Mouse (Mus musculus) ovary, postnatal 36 days (tissue): ENCODE measurements around the gene Efnb2.

Experiments
- DNase-seq: peaks from one replicate; pipeline ENCODE4 v3.0.0; 2022; ENCODE audit warnings: low spot score, mixed read lengths

Efnb2 gene

DNA sequence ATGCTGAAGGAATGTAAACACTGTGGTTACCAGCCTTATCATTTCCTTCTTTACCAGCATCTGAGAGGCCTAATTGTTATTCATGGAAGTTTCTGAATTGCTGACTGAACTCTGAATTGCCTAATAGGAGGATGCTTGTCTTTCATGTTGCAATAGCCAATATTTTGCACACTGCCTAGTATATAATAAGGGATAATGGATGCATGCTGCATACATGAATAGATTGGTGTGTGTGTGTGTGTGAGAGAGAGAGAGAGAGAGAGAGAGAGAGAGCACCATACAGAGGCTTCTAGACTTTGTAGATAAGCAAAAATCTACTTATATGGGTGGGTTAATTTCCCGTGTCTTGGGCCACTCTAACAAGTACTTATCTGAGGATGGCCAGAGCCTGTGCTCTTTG is 47.2 kb downstream of the Efnb2 start:
- DNase-seq = no peak

DNA sequence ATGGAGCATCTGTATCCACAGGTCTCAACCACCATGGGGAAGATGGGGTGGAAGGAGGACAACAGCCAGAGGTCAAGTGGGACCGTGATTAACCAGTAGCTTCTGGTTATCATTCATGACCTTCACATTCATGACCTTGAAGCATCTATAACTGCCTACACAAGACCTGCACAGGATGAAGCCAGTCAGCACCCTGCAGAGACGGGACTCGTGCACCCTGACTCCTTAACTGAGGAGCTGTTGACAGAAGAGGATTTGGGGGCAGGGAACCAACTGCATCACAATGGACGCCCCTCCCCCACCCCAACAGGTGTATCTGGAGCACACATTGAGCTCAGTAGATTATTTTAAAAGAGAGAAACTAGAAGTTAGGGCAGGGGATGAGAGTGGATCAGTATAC is 49.1 kb downstream of the Efnb2 start:
- DNase-seq = no peak

DNA sequence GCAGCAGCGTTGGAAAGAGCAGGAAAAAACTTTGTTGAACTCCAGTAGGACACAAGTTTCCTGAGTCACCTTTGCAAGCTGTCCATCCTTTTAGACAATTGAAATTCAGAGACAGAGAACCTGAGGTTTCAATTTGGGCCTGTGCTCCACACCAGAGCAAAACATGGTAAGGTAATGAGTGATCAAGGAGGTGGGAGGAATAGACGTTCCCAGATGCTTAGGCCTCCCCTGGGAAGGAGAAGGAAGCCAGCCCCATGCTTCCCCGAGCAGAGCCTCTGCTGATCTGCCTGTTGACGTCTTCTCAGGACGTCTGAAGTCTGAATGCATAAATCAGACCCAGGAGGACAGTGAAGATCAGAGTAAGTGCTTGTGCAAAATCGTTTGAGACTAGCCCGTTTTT is 51.3 kb downstream of the Efnb2 start:
- DNase-seq = no peak

DNA sequence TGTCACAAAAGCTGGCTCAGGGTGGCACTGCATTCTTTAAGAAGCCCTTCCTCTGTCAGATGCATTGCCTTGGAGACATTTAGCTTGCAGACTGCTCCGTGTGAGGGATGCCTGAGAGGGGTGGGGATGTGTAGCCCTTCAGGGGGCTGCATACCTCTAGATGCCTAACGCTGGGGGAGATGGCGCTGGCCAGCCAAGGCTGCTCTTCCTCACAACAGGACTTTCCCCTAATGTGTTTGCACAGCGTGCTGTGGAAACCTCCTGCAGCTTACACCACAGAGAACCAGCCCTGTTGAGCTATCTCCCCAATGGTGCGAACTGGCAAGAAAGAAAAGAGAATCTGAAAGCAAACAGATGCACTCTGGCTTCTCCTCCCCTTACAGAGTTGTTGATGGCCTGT is 51.9 kb downstream of the Efnb2 start:
- no peak for DNase-seq

DNA sequence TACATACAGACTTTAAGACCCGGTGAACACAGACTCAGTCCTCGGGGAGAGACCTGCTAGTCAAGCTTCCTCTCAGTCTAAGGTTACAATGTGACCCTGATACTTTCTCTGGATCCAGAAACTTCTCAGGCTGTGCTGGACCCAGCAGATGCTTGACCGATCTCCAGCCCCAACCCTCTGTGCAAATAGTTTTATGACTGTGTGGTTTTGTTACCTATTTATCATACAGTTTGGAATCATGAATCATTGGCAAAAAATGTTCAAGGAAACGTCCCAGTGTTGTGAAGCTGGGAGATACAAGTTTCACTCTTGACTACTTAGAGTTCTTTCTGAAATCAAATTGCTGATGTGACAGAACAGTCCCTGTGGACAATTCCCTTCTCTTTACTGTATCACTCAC is 55.4 kb downstream of the Efnb2 start:
- no peak for DNase-seq

DNA sequence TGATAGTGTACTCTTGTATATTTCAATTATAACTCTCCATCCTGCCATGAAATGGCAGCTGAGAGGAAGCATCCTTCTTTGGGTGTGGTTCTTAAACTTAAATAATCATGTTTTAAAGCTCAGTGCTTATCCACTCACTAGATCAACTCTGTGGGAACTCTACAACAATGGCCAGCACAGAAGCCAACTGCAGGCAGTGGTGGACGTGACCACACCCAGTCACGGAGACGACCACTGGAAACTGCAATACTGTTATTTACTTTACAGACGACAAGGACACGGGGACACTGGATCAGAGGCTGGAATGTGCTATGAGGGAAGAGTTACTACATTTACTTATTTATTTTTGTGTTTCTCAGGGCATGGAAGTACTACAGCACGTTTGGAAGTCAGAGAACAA is 57.2 kb downstream of the Efnb2 start:
- no peak for DNase-seq

DNA sequence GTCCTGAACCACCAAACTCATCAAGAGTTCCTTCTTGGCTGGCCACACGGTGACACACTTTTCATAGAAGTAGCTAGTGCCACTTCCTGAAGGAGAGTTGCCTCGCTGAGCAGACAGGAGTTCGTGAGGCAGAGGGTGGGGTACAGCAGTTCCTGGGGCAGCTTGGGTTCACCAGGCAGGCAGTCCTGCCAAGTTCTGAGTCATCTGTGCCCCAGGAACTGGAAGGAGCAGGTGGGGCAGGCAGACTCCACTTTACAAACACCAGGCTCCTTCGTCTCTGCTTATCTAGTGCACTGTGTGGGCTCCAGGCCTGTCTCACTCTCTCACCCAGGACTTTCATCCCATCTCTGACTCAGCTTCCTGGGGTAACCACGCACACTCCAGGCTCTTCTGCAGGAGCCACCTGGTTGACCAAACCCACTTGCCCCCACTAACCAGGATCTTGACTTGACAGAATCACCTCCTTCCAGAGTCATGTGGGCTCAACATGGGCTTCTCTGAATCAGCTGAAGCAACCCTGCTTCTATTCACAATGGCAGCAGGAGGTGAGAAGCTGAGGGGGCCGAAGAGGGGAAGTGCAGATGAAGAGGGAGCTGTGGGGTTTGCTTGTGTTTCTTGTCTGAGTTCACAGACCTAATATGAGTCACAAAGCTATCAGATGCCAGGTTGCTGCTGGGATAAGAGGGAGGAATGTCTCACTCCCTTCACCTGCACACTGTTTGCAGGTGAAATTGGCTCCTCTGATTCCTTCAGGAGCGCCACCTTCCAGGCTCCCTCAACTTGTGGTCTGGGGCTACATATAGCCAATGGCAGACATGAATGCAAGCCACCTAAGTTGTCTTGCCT is 58.2 kb downstream of the Efnb2 start:
- DNase-seq = peak; percentile 23

DNA sequence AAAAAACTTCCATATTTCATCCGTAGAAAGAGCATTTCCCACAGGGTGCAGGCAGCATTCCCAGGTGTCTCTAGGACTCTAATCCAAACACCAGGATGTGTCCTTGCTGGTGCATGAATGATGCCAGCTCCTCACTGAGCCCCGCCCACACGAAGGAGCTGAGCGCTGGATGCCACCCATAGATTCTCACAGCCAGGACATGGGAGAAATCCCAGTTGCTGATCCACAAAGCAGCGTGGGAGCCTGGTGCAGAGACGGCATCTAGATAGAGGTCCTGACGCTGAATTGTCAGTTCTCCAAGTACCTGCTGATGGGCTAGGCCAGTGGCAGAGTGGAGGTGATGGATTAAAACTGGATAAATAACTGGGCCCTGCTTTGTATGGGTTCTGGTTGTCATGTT is 61.1 kb downstream of the Efnb2 start:
- DNase-seq = no peak

DNA sequence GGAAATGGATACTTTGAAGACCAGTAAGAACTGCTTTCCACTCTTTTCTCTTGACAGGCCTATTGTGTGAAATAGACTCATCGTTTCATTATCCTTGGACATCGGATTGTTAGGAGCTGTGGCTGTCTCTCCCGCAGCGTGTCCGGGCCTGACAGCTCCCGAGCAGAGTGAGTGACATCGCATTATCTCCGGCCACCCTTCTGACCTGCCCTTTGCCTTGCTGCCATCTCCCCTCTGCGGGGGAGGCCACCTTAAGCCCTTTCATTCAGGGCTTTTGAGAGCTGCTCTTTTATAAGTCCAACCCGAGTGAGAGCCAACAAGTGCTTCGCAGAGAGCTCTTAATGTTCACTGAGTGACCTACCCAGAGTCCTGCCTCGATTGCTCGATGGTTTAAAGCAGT is 63.6 kb downstream of the Efnb2 start:
- no peak for DNase-seq

DNA sequence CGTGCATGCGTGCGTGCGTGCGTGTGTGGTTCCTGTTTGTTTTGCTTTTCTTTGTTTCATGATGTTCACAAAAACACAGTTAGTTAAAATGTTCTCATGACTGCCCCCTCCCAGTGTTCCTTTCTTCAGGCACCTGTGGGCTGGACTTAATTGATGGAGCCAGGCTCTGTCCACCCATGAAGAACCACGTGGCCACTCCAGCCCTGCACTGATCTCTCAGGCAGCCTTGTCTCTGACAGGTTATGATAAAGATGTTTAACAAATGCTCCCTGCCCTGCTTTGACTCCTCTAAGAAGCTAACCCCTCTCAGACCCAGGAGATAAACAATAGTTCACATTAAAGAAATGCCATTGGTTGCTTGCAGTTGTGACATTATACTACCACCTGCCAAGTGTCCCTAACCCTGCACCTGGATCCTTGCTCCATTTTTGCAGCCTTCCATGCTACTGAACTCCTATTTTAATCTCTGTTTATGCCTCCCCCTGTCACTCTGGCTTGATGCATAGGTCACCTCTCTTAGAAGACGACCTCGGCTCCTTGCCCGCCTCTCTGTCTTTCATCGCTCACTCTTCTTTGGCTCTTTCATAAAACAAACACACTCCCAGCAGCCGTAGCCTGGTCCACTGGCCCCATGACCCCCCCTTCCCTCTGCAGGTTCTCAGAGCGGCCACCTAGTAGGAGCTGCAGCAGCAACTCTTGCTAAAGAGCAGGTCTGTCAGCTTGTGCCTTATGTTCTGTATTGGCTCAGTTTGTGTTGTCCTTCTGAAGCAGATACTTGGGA is 65.0 kb downstream of the Efnb2 start:
- DNase-seq = no peak

DNA sequence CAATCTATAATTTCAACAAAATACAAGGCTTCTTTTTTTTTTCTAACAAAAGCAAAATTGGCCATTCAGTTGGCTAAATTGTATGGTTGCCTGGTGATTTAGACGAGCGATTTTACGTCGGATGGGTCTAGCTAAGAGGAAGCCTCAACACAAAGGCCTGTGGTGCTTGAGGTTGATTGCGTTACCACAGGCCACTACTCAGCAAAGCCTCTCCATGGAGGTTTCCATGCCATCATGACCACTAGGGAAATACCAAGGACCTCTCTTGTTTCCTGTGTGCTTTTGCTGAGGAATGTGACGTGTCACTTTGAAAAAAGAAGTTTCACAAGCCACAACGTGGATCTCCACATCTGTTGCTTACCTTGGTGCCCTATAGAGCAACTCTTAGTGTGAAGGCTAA is 67.2 kb downstream of the Efnb2 start:
- DNase-seq = no peak

DNA sequence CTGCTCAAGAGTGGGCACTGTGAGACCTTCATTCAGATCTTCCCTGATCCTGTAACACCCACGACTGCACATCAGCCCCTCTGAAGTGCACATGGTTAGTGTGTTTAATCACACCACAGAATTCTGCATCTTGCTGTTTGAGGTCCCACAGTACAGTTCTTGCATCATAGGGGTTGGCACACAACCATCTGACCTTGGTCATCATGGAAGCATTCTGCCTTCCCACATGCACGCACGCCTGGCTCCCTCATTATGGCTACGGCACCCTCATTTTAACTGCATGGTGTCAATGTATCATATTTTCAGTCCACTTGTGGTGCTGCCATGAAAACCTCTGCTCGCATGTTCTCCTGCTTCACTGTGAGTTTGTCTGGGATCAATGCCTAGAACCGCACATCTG is 67.7 kb downstream of the Efnb2 start:
- DNase-seq = no peak

DNA sequence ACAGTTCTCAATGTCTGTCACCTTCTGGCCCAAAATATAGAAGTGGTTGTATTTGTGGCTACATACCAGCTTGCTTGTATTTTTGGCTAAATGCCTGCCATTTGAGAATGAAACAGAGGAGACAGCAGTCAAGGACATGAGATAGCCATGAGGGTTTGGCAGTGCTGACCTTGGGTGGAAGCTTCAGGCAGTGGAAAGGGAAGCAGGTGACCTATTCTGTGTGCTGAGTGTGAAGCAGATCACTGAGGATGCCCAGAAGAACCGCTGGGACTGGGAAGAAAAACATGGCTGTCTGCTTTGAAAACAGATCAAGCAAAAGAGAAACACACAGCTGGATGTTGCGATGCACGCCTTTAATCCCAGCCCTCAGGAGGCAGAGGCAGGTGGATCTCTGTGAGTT is 68.7 kb downstream of the Efnb2 start:
- no peak for DNase-seq

DNA sequence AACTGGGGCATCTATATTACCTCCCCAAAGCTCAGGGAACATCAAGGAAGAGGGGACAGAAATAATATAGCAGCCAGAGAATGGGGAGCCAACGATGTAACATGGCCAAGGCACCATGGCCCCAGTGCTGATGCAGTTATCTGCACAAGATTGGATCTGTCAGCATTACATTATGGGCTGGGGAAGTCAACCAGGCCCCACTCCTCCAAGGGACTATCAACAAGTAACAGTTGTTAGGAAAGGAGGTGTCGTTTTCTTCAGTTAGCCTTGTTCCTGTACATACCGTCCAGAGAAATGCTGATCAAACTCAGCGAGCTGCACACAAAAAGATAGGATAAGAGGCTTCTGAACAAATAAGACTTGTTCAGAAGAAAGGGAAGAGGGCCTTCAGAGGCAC is 77.1 kb downstream of the Efnb2 start:
- no peak for DNase-seq

DNA sequence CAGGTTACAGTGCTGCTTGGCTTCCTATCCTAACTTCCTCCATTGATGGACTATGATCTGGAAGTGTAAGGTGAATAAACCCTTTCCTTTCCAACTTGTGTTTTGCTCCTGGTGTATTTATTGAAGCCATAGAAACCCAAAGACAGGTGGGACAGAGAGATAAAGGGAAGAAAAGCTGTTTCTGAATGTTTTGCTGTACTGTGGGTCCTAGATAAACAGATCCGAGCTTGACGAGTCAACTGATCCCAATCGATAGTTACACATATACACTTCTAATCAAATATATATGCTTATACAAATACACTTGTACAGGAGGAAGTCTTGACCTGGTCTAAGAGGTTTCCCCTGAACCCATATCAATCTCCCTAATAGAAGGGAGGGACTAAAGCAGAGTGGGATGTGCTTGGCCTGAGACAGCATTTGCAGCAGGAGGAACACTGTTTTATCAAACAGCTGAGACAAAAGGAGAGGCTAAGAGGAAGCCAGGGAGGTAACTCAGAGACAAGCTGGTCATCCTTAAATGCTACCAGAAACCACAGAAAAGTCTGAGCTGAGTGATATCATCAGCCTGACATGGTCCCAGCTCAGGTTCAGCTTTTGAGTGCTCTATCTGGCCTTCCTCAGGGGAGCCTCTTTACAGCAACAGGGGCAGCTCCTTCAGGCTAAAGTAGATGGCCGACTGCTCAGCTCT is 77.6 kb downstream of the Efnb2 start:
- DNase-seq = no peak

DNA sequence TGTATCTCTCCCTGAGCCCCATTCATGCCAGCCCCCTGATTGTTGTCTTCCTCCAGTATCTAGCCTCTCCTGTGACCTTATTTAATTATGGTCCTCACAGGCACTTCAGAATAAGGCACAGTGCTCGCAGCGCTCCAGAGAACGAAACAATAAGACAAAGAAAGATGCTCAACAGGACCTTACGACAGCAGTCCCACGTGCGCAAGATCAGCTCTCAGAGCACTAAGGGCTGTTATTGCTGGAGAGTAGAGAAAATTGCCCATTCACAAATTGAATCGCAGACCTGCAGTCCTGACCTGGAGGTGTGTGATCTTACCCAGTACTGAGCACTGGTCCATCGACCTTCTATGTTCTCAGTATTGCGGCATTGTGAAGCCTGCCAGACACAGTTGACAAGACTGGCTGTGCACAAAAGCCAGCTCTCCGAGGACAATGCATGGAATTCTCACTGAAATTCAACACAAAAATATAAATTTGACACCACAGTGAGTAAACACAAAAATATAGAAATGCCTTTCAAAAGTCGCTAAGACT is 83.2 kb downstream of the Efnb2 start:
- DNase-seq = no peak

DNA sequence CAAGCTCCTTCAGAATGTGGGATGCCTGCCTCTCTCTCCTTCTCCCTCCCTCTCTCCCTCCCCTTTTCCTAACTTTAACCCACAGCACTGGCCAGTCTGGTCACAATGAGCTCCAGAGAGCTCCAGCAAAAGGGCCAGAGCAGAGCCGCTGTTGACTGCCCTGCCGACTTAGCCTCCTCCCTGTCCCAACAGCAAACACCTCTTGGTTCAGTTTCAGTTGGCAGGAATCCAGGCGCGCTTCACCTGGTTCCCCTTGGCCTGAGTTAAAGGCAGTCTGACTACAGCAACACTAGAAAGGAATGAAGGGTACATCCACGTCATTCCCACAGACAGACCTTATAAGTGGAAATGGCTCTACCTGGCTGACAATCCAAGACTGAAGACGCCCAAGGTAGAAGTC is 84.2 kb downstream of the Efnb2 start:
- peak; percentile 8 for DNase-seq

DNA sequence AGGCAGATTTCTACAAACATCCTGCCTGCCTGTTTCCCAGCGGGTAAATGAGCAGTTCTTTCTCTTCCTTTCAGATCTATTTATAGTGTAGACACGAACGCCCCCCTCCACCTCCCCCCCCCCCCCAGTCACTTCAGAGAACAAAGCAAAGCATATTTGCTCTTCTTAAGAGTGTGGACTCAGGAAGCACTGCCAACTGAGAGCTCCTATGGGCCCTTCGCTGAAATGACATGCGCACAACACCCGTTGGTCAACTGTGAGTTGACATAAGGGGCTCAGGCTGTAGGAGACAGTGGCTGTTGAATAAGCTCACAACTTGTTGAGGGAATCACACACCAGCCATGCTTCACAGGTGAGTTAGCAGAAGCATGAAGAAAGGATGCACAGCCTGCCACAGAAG is 84.8 kb downstream of the Efnb2 start:
- no peak for DNase-seq

DNA sequence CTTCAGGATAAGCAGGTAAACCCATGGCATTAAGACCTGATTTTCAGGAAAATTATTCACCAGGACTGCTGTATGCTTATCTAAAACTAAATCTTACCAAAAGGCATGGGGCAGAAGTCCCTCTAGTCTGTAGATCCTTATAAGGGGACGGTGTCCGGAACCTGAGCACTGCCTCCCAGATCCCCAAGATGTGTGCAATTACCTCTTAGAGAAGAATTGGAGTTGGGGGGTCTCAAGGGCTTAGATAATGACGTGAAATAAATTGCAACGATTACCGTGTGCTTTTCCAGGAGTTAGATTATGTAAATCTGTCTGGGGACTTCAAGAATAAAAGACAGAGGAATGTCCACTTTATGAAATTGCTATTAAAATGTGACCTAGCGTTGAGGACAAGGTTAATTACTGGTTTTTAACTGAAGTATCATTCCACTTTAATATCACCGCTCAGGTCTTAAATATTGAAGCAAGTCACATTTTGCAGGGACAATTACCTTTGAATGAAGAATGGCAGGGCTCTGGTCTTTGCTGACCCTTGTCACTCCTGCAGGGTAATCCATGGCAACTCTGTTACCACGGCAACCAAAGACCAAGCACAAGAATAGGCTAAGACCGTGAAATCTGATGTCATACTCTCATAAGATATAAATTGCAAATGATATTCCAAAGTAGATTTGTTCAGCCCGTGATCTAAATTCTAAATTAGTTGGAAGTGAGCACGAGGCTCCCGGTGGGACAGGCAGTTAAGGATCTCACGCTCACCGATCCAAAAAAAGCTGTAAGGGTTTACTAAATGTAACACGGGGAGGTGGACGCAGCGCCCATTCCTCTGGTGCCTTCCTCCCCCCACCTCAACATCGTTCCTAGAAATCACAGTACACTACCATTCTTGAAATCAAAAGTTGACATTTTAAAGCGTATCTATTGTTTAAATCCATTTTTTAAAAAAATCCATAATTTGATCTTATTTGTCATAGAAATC is 86.2 kb downstream of the Efnb2 start:
- no peak for DNase-seq

DNA sequence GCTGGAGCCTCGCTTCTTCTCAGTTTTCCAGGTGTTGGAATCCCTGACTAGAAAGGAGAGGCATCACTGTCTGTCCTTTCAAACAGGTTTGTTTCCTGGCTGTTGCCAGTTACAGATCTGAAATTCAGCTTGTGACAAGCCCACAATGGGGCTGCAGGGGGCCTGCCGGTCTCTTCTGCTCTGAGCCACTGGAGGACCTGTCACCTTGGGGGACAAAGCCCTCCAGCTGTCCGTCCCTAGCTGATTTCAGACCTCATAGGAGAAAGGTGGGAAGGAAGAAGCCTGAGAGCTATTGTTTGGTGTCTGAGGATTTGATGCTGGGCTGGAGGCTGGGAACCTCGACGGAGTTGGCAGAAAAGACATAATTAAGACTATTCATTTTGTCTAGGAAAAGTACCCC is 88.8 kb downstream of the Efnb2 start:
- no peak for DNase-seq

DNA sequence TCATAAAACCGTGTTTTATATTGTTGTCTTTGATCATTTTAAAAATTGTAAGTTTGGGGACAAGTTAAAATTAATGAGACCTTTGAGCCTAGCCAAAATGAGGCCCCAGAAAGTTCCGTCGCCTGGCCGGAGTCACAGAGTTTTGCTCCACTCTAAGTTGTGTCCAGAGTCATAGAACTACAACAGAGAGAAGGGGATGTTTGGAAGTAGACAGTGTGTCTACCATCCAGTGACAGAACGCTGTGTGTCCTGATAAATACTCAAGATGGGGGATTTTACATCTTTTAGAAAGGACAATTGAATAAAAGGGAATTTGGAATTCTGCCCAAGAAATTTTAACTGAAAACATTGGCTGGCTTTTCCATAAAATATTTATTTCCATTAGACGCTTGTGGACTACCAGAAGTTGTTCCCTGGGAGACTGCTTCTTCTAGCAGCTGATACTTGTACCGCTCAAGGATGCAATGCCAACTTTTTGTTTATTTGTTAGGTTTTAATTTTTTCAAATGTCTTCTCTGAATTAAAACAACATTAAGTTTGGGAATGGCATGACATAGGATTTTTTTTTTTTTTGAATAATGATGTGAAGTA is 89.3 kb downstream of the Efnb2 start:
- no peak for DNase-seq
